Mouse (Mus musculus): ENCODE measurements around the gene Bnipl. TPM values are rescaled to one million over a fixed set of nuclear protein-coding genes. Genes with fewer than 3 reads are reported as not detected.
A peak's percentile ranks its signal among the peaks of the same experiment; 100 is the strongest.

Gene Bnipl
- 0.23 and 0.24 TPM in 2 replicates for polyA plus RNA-seq (2015; fragmentation: Nextera tagmentation; extraction: Ambion mirVana)

GRCm38 (mm10) chr3:95250783-95251424, at the start of gene Bnipl:
TSS of gene Bnipl (minus strand) at chr3:95251193.
- H3K9me3 ChIP-seq, result no peaks in the 10 kb centered on the region
- no peaks in the 10 kb centered on the region for H3K4me1 ChIP-seq
- no peaks in the 10 kb centered on the region for H3K27me3 ChIP-seq (replicated peaks)
- H3K36me3 ChIP-seq, result peaks cover 39% of the 10 kb centered on the region
- no peak within 1 kb of the TSS for H3K4me2 ChIP-seq
- no peak for ATAC-seq (ENCODE audit: extremely low read depth, insufficient number of reproducible peaks, low FRiP score, low TSS enrichment)
- H3K4me3 ChIP-seq, result no peak within 1 kb of the TSS
- no peak within 1 kb of the TSS for H3K27ac ChIP-seq (replicated peaks)
- WGBS, result 47% methylated on average over 7 of the region's 7 CpGs
- no peak within 1 kb of the TSS for H3K9ac ChIP-seq

GRCm38 (mm10) chr3:95298018-95298417, 47.0 kb upstream of the Bnipl start:
- Histone ChIP-seq H3K27ac (replicated peaks) (no peak overlapping the region), H3K4me3 (no peak overlapping the region), H3K4me1 (peaks cover 14% of the 10 kb centered on the region), H3K27me3 (replicated peaks) (no peaks in the 10 kb centered on the region), H3K9ac (no peak overlapping the region), H3K9me3 (no peaks in the 10 kb centered on the region), H3K4me2 (no peak overlapping the region), H3K36me3 (peaks cover 39% of the 10 kb centered on the region)
- WGBS, result 57% methylated on average over 7 of the region's 7 CpGs
- no peak for ATAC-seq (ENCODE audit: extremely low read depth, insufficient number of reproducible peaks, low FRiP score, low TSS enrichment)

- H3K4me2 ChIP-seq, result 0 out of 2 replicates have a peak overlapping the region, but pooled peaks have one; percentile 22
- H3K27me3 ChIP-seq (replicated peaks), result no peaks in the 10 kb centered on the region
- H3K4me1 ChIP-seq, result peaks cover 14% of the 10 kb centered on the region
- no peak overlapping the region for H3K27ac ChIP-seq (replicated peaks)
- no peak overlapping the region for H3K9ac ChIP-seq
- no peaks in the 10 kb centered on the region for H3K9me3 ChIP-seq
- no peak overlapping the region for H3K4me3 ChIP-seq
- WGBS, result 11% methylated on average over 5 of the region's 5 CpGs
- no peak for ATAC-seq (ENCODE audit: extremely low read depth, insufficient number of reproducible peaks, low FRiP score, low TSS enrichment)
- H3K36me3 ChIP-seq, result peaks cover 57% of the 10 kb centered on the region
Observed at GRCm38 (mm10) chr3:95296103-95296469, 45.1 kb upstream of the Bnipl start.

- no peak overlapping the region for H3K27ac ChIP-seq (replicated peaks)
- H3K9me3 ChIP-seq, result no peaks in the 10 kb centered on the region
- H3K4me1 ChIP-seq, result peaks cover 14% of the 10 kb centered on the region
- H3K4me2 ChIP-seq, result 0 out of 2 replicates have a peak overlapping the region, but pooled peaks have one; percentile 22
- no peak overlapping the region for H3K4me3 ChIP-seq
- 75% methylated on average over 11 of the region's 11 CpGs for WGBS
- peaks cover 62% of the 10 kb centered on the region for H3K36me3 ChIP-seq
- no peak overlapping the region for H3K9ac ChIP-seq
- peak; percentile 23; the same call in 1 of the 2 replicates for ATAC-seq (ENCODE audit: extremely low read depth, insufficient number of reproducible peaks, low FRiP score, low TSS enrichment)
- H3K27me3 ChIP-seq (replicated peaks), result no peaks in the 10 kb centered on the region
Observed at GRCm38 (mm10) chr3:95295321-95296102, 44.5 kb upstream of the Bnipl start.

- Histone ChIP-seq H3K9ac (no peak overlapping the region), H3K4me1 (peaks cover 14% of the 10 kb centered on the region), H3K27me3 (replicated peaks) (no peaks in the 10 kb centered on the region), H3K4me3 (no peak overlapping the region), H3K9me3 (no peaks in the 10 kb centered on the region), H3K4me2 (no peak overlapping the region), H3K36me3 (peaks cover 70% of the 10 kb centered on the region), H3K27ac (replicated peaks) (no peak overlapping the region)
- no peak for ATAC-seq (ENCODE audit: extremely low read depth, insufficient number of reproducible peaks, low FRiP score, low TSS enrichment)
- WGBS, result 79% methylated on average over 5 of the region's 5 CpGs
Observed at GRCm38 (mm10) chr3:95294718-95295117, 43.7 kb upstream of the Bnipl start.

GRCm38 (mm10) chr3:95294316-95294715, 43.3 kb upstream of the Bnipl start:
- no peaks in the 10 kb centered on the region for H3K27me3 ChIP-seq (replicated peaks)
- no peak for ATAC-seq (ENCODE audit: extremely low read depth, insufficient number of reproducible peaks, low FRiP score, low TSS enrichment)
- 86% methylated on average over 7 of the region's 7 CpGs for WGBS
- no peak overlapping the region for H3K9ac ChIP-seq
- no peak overlapping the region for H3K4me2 ChIP-seq
- no peak overlapping the region for H3K27ac ChIP-seq (replicated peaks)
- H3K4me3 ChIP-seq, result no peak overlapping the region
- H3K36me3 ChIP-seq, result peaks cover 74% of the 10 kb centered on the region
- no peaks in the 10 kb centered on the region for H3K9me3 ChIP-seq
- H3K4me1 ChIP-seq, result peaks cover 14% of the 10 kb centered on the region

- Histone ChIP-seq H3K4me3 (no peak overlapping the region), H3K4me1 (peaks cover 14% of the 10 kb centered on the region), H3K9ac (no peak overlapping the region), H3K36me3 (peaks cover 81% of the 10 kb centered on the region), H3K9me3 (no peaks in the 10 kb centered on the region), H3K27me3 (replicated peaks) (no peaks in the 10 kb centered on the region), H3K4me2 (no peak overlapping the region), H3K27ac (replicated peaks) (no peak overlapping the region)
- 69% methylated on average over 11 of the region's 11 CpGs for WGBS
- no peak for ATAC-seq (ENCODE audit: extremely low read depth, insufficient number of reproducible peaks, low FRiP score, low TSS enrichment)
Observed at GRCm38 (mm10) chr3:95293537-95293936, 42.5 kb upstream of the Bnipl start.

- no peak for ATAC-seq (ENCODE audit: extremely low read depth, insufficient number of reproducible peaks, low FRiP score, low TSS enrichment)
- no peak overlapping the region for H3K4me3 ChIP-seq
Observed at GRCm38 (mm10) chr3:95292899-95293298, 41.9 kb upstream of the Bnipl start.

GRCm38 (mm10) chr3:95291041-95291440, 40.0 kb upstream of the Bnipl start:
- no peak overlapping the region for H3K9ac ChIP-seq
- 77% methylated on average over 4 of the region's 4 CpGs for WGBS
- H3K4me1 ChIP-seq, result peaks cover 6% of the 10 kb centered on the region
- H3K4me2 ChIP-seq, result no peak overlapping the region
- H3K36me3 ChIP-seq, result peaks cover 82% of the 10 kb centered on the region
- ATAC-seq (ENCODE audit: extremely low read depth, insufficient number of reproducible peaks, low FRiP score, low TSS enrichment), result no peak
- no peaks in the 10 kb centered on the region for H3K27me3 ChIP-seq (replicated peaks)
- H3K27ac ChIP-seq (replicated peaks), result no peak overlapping the region
- no peaks in the 10 kb centered on the region for H3K9me3 ChIP-seq
- H3K4me3 ChIP-seq, result no peak overlapping the region

More at GRCm38 (mm10) chr3:95292899-95293298, 41.9 kb upstream of the Bnipl start:
- no peaks in the 10 kb centered on the region for H3K9me3 ChIP-seq
- no peak overlapping the region for H3K4me2 ChIP-seq
- H3K36me3 ChIP-seq, result peaks cover 85% of the 10 kb centered on the region
- H3K27ac ChIP-seq (replicated peaks), result no peak overlapping the region
- 78% methylated on average over 2 of the region's 2 CpGs for WGBS
- peaks cover 13% of the 10 kb centered on the region for H3K4me1 ChIP-seq
- H3K27me3 ChIP-seq (replicated peaks), result no peaks in the 10 kb centered on the region
- no peak overlapping the region for H3K9ac ChIP-seq

- H3K4me3 ChIP-seq, result no peak overlapping the region
- ATAC-seq (ENCODE audit: extremely low read depth, insufficient number of reproducible peaks, low FRiP score, low TSS enrichment), result no peak
- 72% methylated on average over 6 of the region's 6 CpGs for WGBS
- H3K4me2 ChIP-seq, result no peak overlapping the region
- H3K4me1 ChIP-seq, result peaks cover 3% of the 10 kb centered on the region; the same call in 1 of the 2 replicates
- H3K27ac ChIP-seq (replicated peaks), result no peak overlapping the region
- peaks cover 76% of the 10 kb centered on the region for H3K36me3 ChIP-seq
- no peaks in the 10 kb centered on the region for H3K27me3 ChIP-seq (replicated peaks)
- H3K9ac ChIP-seq, result no peak overlapping the region
- no peaks in the 10 kb centered on the region for H3K9me3 ChIP-seq
Observed at GRCm38 (mm10) chr3:95290156-95290555, 39.2 kb upstream of the Bnipl start.

- Histone ChIP-seq H3K9me3 (no peaks in the 10 kb centered on the region), H3K27ac (replicated peaks) (no peak overlapping the region), H3K4me1 (peaks cover 9% of the 10 kb centered on the region), H3K4me3 (no peak overlapping the region), H3K27me3 (replicated peaks) (no peaks in the 10 kb centered on the region), H3K4me2 (no peak overlapping the region), H3K36me3 (peaks cover 68% of the 10 kb centered on the region), H3K9ac (no peak overlapping the region)
- WGBS, result 85% methylated on average over 4 of the region's 4 CpGs
- ATAC-seq (ENCODE audit: extremely low read depth, insufficient number of reproducible peaks, low FRiP score, low TSS enrichment), result 0 out of 2 replicates have a peak, but pooled peaks have one; percentile 12
Observed at GRCm38 (mm10) chr3:95289419-95289818, 38.4 kb upstream of the Bnipl start.
